Mouse (Mus musculus) spleen, adult 2 months (tissue): ENCODE data around the gene Mpzl3.

Experiments
- CTCF ChIP-seq: fragments of 200-500 bp; IDR thresholded peaks from 2 replicates; pipeline ENCODE4 v1.5.1; 2011; ENCODE audit warnings: mild to moderate bottlenecking, inconsistent platforms; ENCODE audit not compliant: insufficient read depth, insufficient read length, insufficient replicate concordance; ENCODE audit errors: extremely low read depth
- POLR2A ChIP-seq: fragments of 200-500 bp; IDR thresholded peaks from 2 replicates; pipeline ENCODE4 v1.6.1; 2011; ENCODE audit warnings: low read depth, low read length, inconsistent platforms

- no peak for TF ChIP-seq POLR2A
- TF ChIP-seq CTCF, result no peak
These were observed 37.7 kb downstream of the Mpzl3 start for GRCm38 (mm10) chr9:45092641-45093040.
